Mouse (Mus musculus): ENCODE data around the gene Hbb-bh2.
"Not testable (repeated sequence)": the region's sequence is repeated elsewhere in the genome, so short reads cannot be mapped to it uniquely, and the experiment has no call there.

The Hbb-bh2 gene

DNA sequence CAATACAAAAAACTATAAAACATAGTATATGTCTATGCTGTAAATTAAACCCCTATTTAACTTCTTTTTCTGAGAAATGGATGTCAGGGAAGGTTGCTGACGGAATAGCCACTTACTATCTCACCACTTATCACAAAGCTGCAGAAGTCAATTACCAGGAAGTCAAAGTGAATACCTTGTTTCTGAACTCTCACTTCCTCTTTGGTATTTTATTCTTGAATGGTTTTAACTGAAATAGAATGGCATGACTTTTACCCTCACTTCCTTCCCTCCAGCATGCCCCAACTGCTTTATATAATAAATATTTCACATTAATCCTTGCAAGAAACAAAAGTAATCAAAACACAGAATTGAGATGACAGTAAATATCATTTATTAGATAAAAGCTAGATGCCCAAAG is 28.1 kb downstream of the Hbb-bh2 start:
- no peak for DNase-seq (ENCODE audit: low read depth, low spot score)

- DNase-seq (ENCODE audit: low read depth, low spot score), result no peak
Measured at GRCm38 (mm10) chr7:103811223-103811845, 29.0 kb downstream of the Hbb-bh2 start.

DNA sequence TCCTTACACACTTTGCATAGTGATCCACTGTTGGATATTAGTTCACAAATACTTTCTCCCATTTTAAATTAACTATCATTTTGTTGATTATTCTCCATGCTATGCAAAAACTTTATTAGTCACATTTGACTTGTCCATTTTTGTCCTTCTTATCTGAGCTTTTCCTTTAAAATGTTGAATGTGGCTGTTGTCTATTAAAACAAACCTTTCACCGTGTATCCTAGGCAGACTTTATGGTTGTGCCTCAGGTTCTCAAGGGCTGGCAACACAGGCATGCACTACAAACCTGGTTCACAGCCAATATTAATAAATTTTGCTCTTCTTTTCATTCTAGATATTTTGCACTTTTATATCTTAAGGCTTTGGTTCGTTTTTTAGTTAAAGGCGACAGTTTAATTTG is 29.6 kb downstream of the Hbb-bh2 start:
- DNase-seq (ENCODE audit: low read depth, low spot score), result no peak

- DNase-seq (ENCODE audit: low read depth, low spot score), result no peak
Measured at GRCm38 (mm10) chr7:103810296-103810695, 30.0 kb downstream of the Hbb-bh2 start.

DNA sequence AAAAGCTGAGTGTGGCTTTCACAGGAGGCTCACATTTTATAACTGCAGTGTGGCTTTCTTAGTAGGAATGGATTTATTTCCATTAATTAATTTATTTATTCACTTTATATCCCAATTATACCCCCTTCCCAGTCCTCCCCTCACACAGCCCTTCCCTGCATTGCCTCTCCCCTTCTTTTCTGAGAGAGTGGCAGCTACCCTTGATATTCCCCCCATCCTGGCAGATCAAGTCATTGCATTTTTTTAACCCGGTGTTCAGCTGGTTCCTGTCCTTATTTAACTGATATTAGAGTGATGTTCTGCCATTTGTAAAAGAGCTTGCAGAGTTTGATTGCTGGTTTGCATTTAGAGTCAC is 30.5 kb downstream of the Hbb-bh2 start:
- DNase-seq (ENCODE audit: low read depth, low spot score), result no peak

GRCm38 (mm10) chr7:103808971-103809800 is 31.1 kb downstream of the Hbb-bh2 start:
- DNase-seq (ENCODE audit: low read depth, low spot score), result no peak

- DNase-seq (ENCODE audit: low read depth, low spot score), result not testable (repeated sequence)
Measured at GRCm38 (mm10) chr7:103808120-103808519, 32.2 kb downstream of the Hbb-bh2 start.

GRCm38 (mm10) chr7:103806856-103807255 is 33.5 kb downstream of the Hbb-bh2 start:
- DNase-seq (ENCODE audit: low read depth, low spot score), result peak; percentile 9

DNA sequence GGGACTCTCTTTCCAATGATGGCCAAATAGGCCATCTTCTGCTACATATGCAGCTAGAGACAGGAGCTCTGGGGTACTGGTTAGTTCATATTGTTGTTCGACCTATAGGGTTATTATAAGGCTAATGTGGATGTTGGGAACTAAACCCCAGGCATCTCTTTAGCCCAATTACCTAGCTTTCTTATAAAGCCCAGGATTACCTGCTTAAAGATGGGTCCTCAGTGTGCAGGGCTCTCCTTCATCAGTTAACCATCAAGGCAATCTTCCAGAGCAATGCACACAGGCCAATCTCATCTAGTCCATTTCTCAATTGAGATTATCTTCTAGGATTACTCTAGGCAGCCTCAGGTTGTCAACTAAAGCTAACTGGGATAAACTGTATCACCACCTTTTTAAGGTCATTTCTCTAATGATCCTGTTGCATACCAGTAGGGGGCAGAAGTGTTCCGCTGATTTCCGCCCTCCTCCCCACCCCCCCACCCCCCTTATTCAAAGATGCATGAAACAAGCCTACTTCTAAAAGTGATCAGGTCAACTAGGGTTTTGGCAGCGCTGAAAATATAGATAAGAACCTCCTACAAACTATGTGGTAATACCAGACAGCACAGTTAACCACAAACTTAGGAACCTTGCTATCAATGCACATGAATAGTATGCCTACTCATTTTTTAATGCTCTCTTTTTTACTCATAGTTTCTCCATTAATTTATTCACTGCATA is 47.5 kb downstream of the Hbb-bh2 start:
- DNase-seq (ENCODE audit: low read depth, low spot score), result no peak

GRCm38 (mm10) chr7:103791721-103792120 is 48.6 kb downstream of the Hbb-bh2 start, which contains the start of gene Olfr67:
Gene Olfr67, minus strand, starts transcription at chr7:103791821.
- DNase-seq (ENCODE audit: low read depth, low spot score), result no peak
